Mouse (Mus musculus): Measurements from ENCODE around the gene Foxd3. TPM values are rescaled to one million over a fixed set of nuclear protein-coding genes. Genes with fewer than 3 reads are reported as not detected.

Gene Foxd3
- total and polyA plus RNA-seq, 2 experiments from 2014 or later, result 1.0 TPM; not detected in 1

GRCm38 (mm10) chr4:99663710-99664109 is 7.6 kb downstream of the Foxd3 start:
- Histone ChIP-seq H3K4me2 (ENCODE audit: low read depth, low read length, poor library complexity, severe bottlenecking) (no peak overlapping the region), H3K9me3 (ENCODE audit: low read length) (no peaks in the 10 kb centered on the region), H3K36me3 (ENCODE audit: insufficient read depth, low read length) (no peaks in the 10 kb centered on the region), H3K9ac (replicated peaks; ENCODE audit: low read length, poor library complexity, severe bottlenecking) (no peak overlapping the region), H3K4me1 (ENCODE audit: insufficient read depth, low read length) (no peaks in the 10 kb centered on the region), H3K27me3 (ENCODE audit: insufficient read depth, low read length) (peaks cover 49% of the 10 kb centered on the region), H3K27ac (ENCODE audit: low read depth, low read length) (no peak overlapping the region), H3K4me3 (ENCODE audit: low read depth, low read length) (no peak overlapping the region)
- ATAC-seq (ENCODE audit: low FRiP score), result no peak
- 13% methylated on average over 8 of the region's 8 CpGs for WGBS
- TF ChIP-seq CTCF (IDR thresholded peaks at IDR 0.05), result no peak
- no peak for DNase-seq (ENCODE audit: low spot score)

GRCm38 (mm10) chr4:99670203-99670851 is 14.2 kb downstream of the Foxd3 start:
- ATAC-seq (ENCODE audit: low FRiP score) (no peak), DNase-seq (ENCODE audit: low spot score) (no peak)
- no peaks in the 10 kb centered on the region for H3K4me1 ChIP-seq (ENCODE audit: insufficient read depth, low read length)
- WGBS, result 88% methylated on average over 7 of the region's 7 CpGs
- TF ChIP-seq CTCF (IDR thresholded peaks at IDR 0.05), result no peak
- H3K4me3 ChIP-seq (ENCODE audit: low read depth, low read length), result no peak overlapping the region
- peaks cover 12% of the 10 kb centered on the region; the same call in 1 of the 2 replicates for H3K27me3 ChIP-seq (ENCODE audit: insufficient read depth, low read length)
- no peak overlapping the region for H3K9ac ChIP-seq (replicated peaks; ENCODE audit: low read length, poor library complexity, severe bottlenecking)
- H3K36me3 ChIP-seq (ENCODE audit: insufficient read depth, low read length), result no peaks in the 10 kb centered on the region
- H3K4me2 ChIP-seq (ENCODE audit: low read depth, low read length, poor library complexity, severe bottlenecking), result no peak overlapping the region
- no peak overlapping the region for H3K27ac ChIP-seq (ENCODE audit: low read depth, low read length)
- no peaks in the 10 kb centered on the region for H3K9me3 ChIP-seq (ENCODE audit: low read length)

- no peak for TF ChIP-seq CTCF (IDR thresholded peaks at IDR 0.05)
- DNase-seq (ENCODE audit: low spot score) (no peak), ATAC-seq (ENCODE audit: low FRiP score) (no peak)
- no peak overlapping the region for H3K4me3 ChIP-seq (ENCODE audit: low read depth, low read length)
- H3K9me3 ChIP-seq (ENCODE audit: low read length), result no peaks in the 10 kb centered on the region
- H3K27ac ChIP-seq (ENCODE audit: low read depth, low read length), result no peak overlapping the region
- no peaks in the 10 kb centered on the region for H3K27me3 ChIP-seq (ENCODE audit: insufficient read depth, low read length)
- no peaks in the 10 kb centered on the region for H3K4me1 ChIP-seq (ENCODE audit: insufficient read depth, low read length)
- H3K36me3 ChIP-seq (ENCODE audit: insufficient read depth, low read length), result no peaks in the 10 kb centered on the region
- H3K4me2 ChIP-seq (ENCODE audit: low read depth, low read length, poor library complexity, severe bottlenecking), result no peak overlapping the region
- H3K9ac ChIP-seq (replicated peaks; ENCODE audit: low read length, poor library complexity, severe bottlenecking), result no peak overlapping the region
These were observed 19.1 kb downstream of the Foxd3 start for GRCm38 (mm10) chr4:99675191-99675590.

- no peak for ATAC-seq (ENCODE audit: low FRiP score)
- Histone ChIP-seq H3K27ac (ENCODE audit: low read depth, low read length) (no peak overlapping the region), H3K27me3 (ENCODE audit: insufficient read depth, low read length) (no peaks in the 10 kb centered on the region), H3K4me2 (ENCODE audit: low read depth, low read length, poor library complexity, severe bottlenecking) (no peak overlapping the region), H3K9me3 (ENCODE audit: low read length) (no peaks in the 10 kb centered on the region), H3K4me3 (ENCODE audit: low read depth, low read length) (no peak overlapping the region), H3K4me1 (ENCODE audit: insufficient read depth, low read length) (no peaks in the 10 kb centered on the region), H3K9ac (replicated peaks; ENCODE audit: low read length, poor library complexity, severe bottlenecking) (no peak overlapping the region), H3K36me3 (ENCODE audit: insufficient read depth, low read length) (no peaks in the 10 kb centered on the region)
- TF ChIP-seq CTCF (IDR thresholded peaks at IDR 0.05), result no peak
- no peak for DNase-seq (ENCODE audit: low spot score)
- 85% methylated on average over 6 of the region's 6 CpGs for WGBS
These were observed 27.8 kb downstream of the Foxd3 start for GRCm38 (mm10) chr4:99683941-99684340.

GRCm38 (mm10) chr4:99686308-99686707 is 30.2 kb downstream of the Foxd3 start:
- WGBS, result 61% methylated on average over 5 of the region's 5 CpGs
- DNase-seq (ENCODE audit: low spot score) (no peak), ATAC-seq (ENCODE audit: low FRiP score) (no peak)
- H3K36me3 ChIP-seq (ENCODE audit: insufficient read depth, low read length), result no peaks in the 10 kb centered on the region
- H3K4me2 ChIP-seq (ENCODE audit: low read depth, low read length, poor library complexity, severe bottlenecking), result no peak overlapping the region
- no peak overlapping the region for H3K4me3 ChIP-seq (ENCODE audit: low read depth, low read length)
- no peak overlapping the region for H3K27ac ChIP-seq (ENCODE audit: low read depth, low read length)
- no peaks in the 10 kb centered on the region for H3K9me3 ChIP-seq (ENCODE audit: low read length)
- H3K4me1 ChIP-seq (ENCODE audit: insufficient read depth, low read length), result no peaks in the 10 kb centered on the region
- no peaks in the 10 kb centered on the region for H3K27me3 ChIP-seq (ENCODE audit: insufficient read depth, low read length)
- TF ChIP-seq CTCF (IDR thresholded peaks at IDR 0.05), result no peak
- no peak overlapping the region for H3K9ac ChIP-seq (replicated peaks; ENCODE audit: low read length, poor library complexity, severe bottlenecking)

Small RNAs within 50 kb of the gene (microRNA-seq; reads per million reads assigned to microRNA genes)
- not detected for gene Gm23366 (ENCODE audit: borderline number of aligned reads)

Other genes starting within 250 kb of the Foxd3 start
- gene Alg6, start 59.4 kb downstream of the Foxd3 start, total RNA-seq (2014; rRNA removed), result 18.2 and 29.5 TPM in 2 replicates
- gene Alg6, start 59.4 kb downstream of the Foxd3 start, polyA plus RNA-seq (2015; fragmentation: Nextera tagmentation; extraction: Ambion mirVana), result 13.9 and 14.2 TPM in 2 replicates
- gene Efcab7, start 172.9 kb downstream of the Foxd3 start, total RNA-seq (2014; rRNA removed), result 8.6 and 19.4 TPM in 2 replicates
- gene Efcab7, start 172.9 kb downstream of the Foxd3 start, polyA plus RNA-seq (2015; fragmentation: Nextera tagmentation; extraction: Ambion mirVana), result 8.3 and 10.0 TPM in 2 replicates

All from midbrain, postnatal 0 days (tissue).